Mouse (Mus musculus) subcutaneous adipose tissue, adult 2 months (tissue): ENCODE results near the gene Ift46. TPM values are rescaled to one million over a fixed set of nuclear protein-coding genes. Genes with fewer than 3 reads are reported as not detected.

Experiments
- polyA plus RNA-seq: library from polyadenylated mRNA; depleted of rRNA; stranded (reverse); fragments of >200 nt; gene quantifications from 2 replicates; pipeline ENCODE4 v1.2.3, GENCODE M21; 2012; ENCODE audit warnings: low replicate concordance; rRNA removed

Gene Ift46
- 60.9 and 74.9 TPM in 2 replicates for polyA plus RNA-seq

DNA sequence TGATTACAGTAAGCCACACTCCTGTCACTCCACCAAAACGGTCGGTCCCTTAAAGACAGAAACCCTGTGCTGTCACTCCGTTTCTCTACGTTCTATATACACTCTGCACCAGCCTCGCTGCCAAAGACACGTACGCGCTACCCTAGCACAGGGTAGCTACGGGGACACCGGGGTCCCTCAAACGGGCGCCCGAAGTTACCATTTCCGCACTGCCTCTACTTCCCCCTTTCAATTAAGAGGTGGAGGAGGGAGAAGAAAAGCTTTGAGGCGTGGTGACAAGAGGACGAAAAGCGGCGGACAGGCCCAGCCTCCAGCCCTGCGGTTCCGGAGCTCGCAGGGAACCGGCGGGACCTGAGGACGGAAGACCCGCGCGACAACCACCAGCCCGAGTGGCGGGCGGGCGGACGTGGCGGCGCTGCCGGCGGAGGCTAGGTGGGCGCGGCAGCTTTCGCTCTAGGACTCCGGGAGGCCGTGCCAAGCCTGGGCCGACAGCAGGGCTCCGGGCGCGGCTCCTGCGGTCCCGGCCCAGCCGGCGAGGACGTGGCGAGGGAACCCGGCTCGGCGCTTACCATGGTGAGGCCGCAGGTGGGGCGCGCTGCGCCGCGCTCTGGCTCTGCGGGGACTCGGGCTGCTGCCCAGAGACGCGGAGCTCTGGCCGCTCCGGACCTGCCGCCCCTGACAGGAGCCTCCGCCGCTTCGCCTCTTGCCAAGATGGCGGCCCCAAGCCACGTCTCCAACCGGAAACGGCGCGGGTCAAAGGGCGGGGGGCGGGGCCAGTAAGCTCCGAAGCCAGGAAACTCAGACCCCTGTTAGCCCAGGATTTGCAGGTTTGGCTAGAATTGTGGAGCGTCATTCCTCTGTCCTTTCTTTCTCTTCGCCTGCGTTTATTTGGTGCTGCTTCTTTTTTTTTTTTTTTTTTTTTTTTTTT lies at the start of gene Ift46, which contains the start of gene Arcn1:
Ift46 (plus strand) TSS at position 808 of the 928 bp plus-strand sequence.
Arcn1 (minus strand) TSS at position 745 of the 928 bp plus-strand sequence.

GRCm38 (mm10) chr9:44734524-44735494 lies 32.9 kb upstream of the Ift46 start, which contains the start of gene Phldb1:
Gene Phldb1, minus strand, starts transcription at chr9:44735198.

DNA sequence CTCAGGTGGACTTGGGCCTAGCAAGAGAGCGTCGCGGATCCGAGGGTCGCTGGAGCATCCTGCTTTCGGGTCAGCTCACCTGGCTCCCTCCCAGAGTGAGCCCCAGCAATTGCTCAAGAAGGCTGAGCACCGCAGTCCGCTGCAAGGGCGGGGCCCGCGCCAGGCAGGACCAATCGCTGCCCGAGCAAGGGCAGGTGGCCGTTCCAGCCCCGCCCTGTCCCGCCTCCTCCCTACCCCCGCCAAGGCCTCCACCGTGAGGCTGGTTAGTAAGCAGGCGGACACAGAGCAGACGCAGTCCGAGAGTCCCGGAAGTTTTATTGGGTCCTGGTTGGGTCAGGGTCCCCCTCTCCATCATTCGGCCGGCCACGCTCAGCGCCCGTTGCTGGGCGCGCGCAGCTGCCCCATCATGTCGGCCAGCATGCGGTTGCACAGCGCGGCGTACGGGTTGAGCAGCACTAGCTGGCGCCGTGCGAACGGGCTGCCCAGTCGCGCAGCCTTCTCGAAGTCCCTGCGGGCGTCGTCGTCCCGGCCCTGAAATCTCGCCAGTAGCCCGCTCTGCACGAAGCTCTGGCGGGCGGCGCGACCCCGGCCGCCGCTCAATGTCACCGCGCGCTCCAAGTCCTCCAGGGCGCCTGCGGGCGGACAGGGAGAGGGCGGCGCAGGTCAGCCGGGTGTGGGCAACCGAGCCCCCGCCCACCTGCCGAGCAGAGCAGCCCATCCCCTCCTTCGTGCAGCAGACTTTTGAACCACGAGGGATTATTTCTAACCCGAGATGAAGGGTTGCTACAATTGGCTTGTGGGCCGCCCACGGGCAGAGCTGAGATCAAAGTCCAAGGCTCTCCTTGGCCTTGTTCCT lies 31.6 kb downstream of the Ift46 start, which contains the start of gene Tmem25:
Tmem25 (minus strand) TSS at position 206 of the 856 bp plus-strand sequence.

GRCm38 (mm10) chr9:44802808-44803450 lies 35.2 kb downstream of the Ift46 start, which contains the start of gene Ttc36:
Gene Ttc36, minus strand, starts transcription at chr9:44803072.

Other genes with a start within 250 kb of the Ift46 start
- gene Cxcr5, start 206.0 kb upstream of the Ift46 start, polyA plus RNA-seq = 0.24 and 0.46 TPM in 2 replicates
- 24.7 and 33.1 TPM in 2 replicates for gene Ddx6, start 163.0 kb upstream of the Ift46 start, polyA plus RNA-seq
- gene Treh, start 94.7 kb upstream of the Ift46 start, polyA plus RNA-seq = not detected in 2 replicates
- gene Phldb1, start 32.7 kb upstream of the Ift46 start, polyA plus RNA-seq = 126 and 202 TPM in 2 replicates
- gene Arcn1, start 63 bp upstream of the Ift46 start, polyA plus RNA-seq = 53.1 and 68.4 TPM in 2 replicates
- 1.0 and 4.3 TPM in 2 replicates for gene Tmem25, start 31.4 kb downstream of the Ift46 start, polyA plus RNA-seq
- 1.4 and 3.2 TPM in 2 replicates for gene Ttc36, start 35.2 kb downstream of the Ift46 start, polyA plus RNA-seq
- gene Kmt2a, start 113.4 kb downstream of the Ift46 start, polyA plus RNA-seq = 13.3 and 29.7 TPM in 2 replicates
- 364 and 507 TPM in 2 replicates for gene Atp5l, start 152.8 kb downstream of the Ift46 start, polyA plus RNA-seq
- 17.3 and 19.1 TPM in 2 replicates for gene Ube4a, start 197.7 kb downstream of the Ift46 start, polyA plus RNA-seq
- gene Cd3g, start 212.5 kb downstream of the Ift46 start, polyA plus RNA-seq = 0.43 and 0.90 TPM in 2 replicates
- 0.46 and 0.60 TPM in 2 replicates for gene Cd3d, start 213.9 kb downstream of the Ift46 start, polyA plus RNA-seq
- gene Cd3e, start 241.7 kb downstream of the Ift46 start, polyA plus RNA-seq = 1.0 and 1.3 TPM in 2 replicates